Mouse (Mus musculus) cerebellum, adult 18-20 months (tissue): ENCODE results near the gene Dis3l.
"Not testable (repeated sequence)": the region's sequence is repeated elsewhere in the genome, so short reads cannot be mapped to it uniquely, and the experiment has no call there.

Source experiments
- DNase-seq, 2 experiments: peaks; one replicate each; pipeline ENCODE4 v3.0.0; 2021

Dis3l gene

DNA sequence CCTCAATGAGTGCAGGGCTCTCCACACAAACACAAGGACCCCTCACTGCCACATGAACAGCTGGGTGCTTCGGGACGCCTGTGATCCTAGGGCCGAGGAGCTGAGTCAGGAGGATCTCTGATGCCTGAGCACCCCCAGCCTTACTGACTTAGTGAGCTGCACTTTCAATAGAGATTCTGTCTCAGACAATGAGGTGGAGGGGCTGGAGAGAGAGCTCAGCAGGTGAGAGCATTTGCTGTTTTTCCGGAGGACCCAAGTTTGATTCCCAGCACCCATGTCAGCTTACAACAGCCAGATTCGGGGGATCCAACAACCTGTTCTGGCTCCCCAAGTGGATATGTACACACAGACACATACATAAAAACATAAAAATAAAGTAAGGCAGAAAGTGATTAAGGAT, 24.1 kb downstream of the Dis3l start:
- DNase-seq, result no peak

DNA sequence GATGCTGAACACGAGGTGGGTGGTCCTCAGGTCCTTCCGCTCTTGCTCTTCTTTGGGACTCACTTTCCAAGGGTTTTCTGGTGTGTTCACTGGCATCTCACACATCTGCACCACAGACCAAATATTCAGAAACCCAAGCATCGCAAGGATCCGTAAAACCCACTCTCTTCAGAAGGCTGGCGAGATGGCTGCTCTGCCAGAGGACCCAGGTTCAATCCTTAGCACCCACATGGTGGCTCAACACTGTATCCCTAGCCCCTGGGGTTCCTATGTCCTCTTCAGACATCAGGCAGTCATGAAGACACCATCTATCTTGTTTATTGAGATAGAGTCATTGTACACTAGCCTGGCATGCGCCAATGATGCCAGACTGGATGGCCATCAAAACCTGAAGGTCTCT, 26.4 kb downstream of the Dis3l start:
- no peak for DNase-seq

DNA sequence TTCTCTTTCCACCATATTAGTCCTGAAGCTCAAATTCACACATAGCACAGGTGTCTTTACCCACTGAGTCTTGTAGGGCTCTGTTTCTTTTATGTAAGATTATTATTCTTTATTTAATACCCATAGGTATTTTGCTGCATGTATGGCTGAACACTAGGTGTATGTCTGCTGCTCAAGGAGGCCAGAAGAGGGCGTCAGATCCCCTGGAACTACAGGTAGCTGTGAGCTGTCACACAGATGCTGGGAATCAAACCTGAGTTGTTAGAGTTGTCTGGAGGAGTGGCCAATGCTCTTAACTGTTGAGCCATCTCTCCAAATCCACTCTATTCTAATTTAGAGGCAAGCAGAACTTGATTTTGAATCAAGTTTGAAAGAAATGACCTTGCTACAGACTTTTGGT, 29.0 kb downstream of the Dis3l start:
- peak; percentile 13 to 20 for DNase-seq

- DNase-seq, result no peak
Measured at GRCm38 (mm10) chr9:64310996-64311785, 29.9 kb downstream of the Dis3l start.

DNA sequence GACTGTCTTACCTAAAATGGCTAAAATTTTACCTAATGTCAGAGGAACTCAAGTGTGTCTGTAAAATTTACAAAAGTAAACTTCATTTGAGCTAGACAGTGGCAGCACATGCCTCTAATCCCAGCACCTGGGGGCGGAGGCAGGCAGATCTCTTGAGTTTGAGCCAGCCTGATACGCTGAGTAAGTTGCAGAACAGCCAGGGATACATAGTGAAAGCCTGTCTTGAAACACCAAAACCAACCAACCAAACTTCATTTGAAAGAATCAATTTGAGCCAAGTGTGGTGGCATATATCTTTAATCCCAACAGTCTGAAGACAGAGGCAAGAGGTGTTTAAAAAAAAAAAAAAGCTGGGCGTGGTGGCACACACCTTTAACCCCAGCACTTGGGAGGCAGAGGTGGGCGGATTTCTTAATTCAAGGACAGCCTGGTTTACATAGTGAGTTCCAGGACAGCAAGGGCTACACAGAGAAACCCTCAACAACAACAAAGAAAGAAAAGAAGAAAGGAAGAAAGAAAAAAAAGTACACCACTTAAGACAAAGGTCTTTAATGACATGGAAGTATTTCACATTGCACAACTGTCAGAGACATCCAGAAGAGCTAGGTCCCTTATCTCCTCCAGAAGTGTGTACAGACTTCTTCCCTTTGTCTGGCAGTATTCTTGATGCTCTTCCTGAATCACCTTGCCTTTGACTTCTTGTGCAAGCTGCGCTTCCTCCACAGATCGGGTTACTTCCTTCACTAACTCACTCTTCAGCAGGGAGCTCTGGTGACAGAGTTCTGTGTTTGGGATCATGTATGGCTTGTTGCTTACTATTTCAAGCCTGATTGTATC, 34.4 kb downstream of the Dis3l start:
- no peak for DNase-seq

GRCm38 (mm10) chr9:64303086-64303485, 38.0 kb downstream of the Dis3l start:
- DNase-seq, result not testable (repeated sequence)

DNA sequence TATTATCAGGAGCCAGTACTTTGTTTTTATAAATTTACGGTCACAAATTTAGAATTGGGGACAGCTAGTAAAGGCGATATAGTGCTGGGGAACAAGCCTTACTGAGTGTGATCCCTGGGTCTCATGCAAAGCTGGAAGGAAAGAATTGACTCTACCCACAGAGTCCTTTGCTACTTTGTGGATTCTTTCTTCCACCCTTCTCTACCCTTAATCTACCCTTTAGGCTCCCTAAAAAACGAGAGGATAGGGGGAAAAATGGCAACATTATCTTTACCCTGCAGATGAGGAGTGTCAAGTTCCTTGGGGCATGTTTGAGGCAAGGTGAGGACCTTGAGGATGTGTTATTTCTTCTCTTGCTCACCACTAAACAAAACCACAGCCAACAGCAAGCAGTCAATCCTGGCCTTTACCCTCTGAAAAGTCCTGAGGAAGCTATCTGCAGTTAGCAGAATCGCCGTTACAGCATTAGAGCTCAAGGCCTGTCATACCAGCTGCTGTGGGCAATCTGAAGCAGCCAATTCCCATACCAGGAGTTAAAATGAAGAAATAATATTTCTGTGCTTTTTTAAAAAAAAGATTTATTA, 58.6 kb downstream of the Dis3l start:
- no peak for DNase-seq

DNA sequence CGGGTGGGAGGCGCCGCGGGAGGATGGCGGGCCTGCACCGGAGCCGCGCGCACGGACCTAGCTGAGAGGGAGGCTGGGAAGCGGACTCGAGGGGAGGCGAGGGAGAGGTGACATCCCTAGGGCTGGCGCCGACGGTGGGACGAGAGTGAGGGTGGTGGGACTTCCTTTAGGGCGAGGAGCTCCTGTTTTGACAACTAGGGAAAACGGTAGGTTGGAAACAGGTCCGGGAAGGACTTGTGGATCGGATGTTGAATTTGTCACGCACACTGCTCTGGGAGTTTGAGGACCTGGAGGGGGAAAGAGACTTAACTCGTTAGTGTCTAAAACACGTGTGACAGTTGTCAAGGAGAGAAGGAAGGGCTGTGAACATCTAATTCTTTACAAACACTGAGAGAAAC, 59.3 kb downstream of the Dis3l start:
- DNase-seq, result no peak

DNA sequence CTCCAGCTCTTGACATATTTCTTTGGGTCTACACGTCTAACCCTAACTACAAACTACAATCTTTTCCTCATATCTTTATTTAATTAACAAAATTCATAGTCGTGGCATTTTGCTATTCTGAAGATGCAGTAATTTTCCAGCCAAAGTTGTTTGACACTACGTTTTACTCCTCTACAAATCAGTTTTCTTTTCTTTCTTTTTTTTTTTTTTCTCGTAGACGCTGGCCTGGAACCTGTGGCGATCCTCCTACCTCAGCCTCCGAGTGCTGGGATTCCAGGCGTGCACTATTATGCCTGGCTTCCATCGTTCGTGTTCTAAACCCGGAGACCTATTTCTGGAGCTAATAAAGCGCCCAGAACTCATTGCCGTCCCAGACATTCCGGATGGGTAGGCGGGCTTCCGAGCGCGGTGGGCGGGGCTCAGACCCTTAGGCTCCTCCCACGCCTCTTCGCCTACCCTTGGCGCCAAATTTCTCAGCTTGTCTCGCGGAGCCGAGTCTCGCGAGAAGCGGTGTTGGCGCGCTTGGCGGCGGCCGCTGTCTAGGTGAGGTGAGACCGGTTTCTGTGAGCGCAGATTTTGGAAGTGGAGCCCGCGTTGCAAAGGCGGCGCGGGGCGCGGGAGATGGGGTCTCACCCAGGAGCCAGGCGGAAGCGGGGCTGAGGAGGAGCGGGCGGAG, 59.8 kb downstream of the Dis3l start, which contains the start of gene Tipin:
Gene Tipin, plus strand, starts transcription at position 477 of the 676 bp plus-strand sequence.
- DNase-seq, result peak; percentile 93 to 96

GRCm38 (mm10) chr9:64278665-64279310, 62.3 kb downstream of the Dis3l start:
- DNase-seq, result no peak

- DNase-seq, result peak; percentile 70 to 76
Measured at GRCm38 (mm10) chr9:64277706-64278105, 63.4 kb downstream of the Dis3l start.

GRCm38 (mm10) chr9:64274919-64275318, 66.2 kb downstream of the Dis3l start:
- no peak for DNase-seq

GRCm38 (mm10) chr9:64274291-64274690, 66.8 kb downstream of the Dis3l start:
- no peak for DNase-seq

DNA sequence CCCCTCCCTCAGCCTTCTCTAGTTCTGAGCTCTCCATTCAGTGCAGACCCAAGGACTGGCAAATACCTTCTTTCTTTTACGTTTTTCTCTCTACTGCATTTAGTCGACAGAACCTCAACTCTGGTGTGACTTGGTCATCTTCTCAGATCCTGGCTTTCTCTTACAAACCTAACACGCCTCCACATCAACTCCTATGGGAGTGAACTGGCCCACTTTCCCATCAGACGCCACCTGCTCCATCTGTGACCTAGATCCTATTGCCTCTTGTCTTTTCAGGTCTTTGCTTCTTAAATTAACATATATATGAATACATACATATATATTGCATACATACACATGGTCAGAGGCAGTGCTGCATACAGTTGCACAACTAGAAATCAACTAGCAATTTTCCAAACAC, 67.3 kb downstream of the Dis3l start:
- DNase-seq, result peak; percentile 13 to 25

DNA sequence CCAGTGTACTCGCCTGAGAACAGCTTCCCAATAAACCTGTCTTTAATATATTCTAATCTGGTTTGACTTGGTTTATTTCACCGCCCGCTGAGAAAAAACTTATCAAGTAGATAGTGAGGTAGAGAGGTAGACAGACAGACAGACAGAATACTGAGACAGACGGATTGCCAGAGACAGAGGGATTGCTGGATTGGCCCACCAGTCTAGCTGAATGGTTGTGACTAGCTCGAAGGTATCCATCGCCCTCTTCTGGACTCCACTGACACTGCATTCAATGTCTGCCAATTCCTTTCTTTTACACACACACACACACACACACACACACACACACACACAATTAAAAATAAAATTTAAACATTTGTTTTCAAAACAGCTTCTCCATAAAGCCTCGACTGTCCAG, 68.5 kb downstream of the Dis3l start:
- peak; percentile 33 to 35 for DNase-seq

DNA sequence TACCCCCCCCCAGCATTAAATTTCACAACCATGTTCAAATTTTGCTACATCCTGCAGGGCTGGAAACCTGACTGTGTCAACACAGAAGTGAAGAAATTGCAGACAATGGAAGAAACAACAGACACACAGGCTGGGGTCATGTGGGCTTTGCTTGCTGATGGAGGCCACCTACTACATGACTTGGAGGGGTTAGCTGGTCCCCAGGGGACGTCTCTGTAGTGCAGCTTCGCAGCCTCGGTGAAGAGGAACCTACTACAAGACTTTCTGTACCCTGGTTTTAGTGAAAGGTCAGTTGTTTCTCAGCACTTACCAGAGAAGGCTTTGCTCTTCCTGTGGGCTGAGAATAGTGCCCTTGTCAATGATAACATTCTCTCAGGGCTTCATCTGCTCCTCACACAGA, 69.8 kb downstream of the Dis3l start:
- no peak for DNase-seq

GRCm38 (mm10) chr9:64268836-64269235, 72.3 kb downstream of the Dis3l start:
- DNase-seq, result not testable (repeated sequence)

GRCm38 (mm10) chr9:64268196-64268595, 72.9 kb downstream of the Dis3l start:
- DNase-seq, result no peak

- DNase-seq, result no peak
Measured at GRCm38 (mm10) chr9:64267231-64267630, 73.9 kb downstream of the Dis3l start.

- no peak for DNase-seq
Measured at GRCm38 (mm10) chr9:64264813-64265212, 76.3 kb downstream of the Dis3l start.

- no peak for DNase-seq
Measured at GRCm38 (mm10) chr9:64261023-64261422, 80.1 kb downstream of the Dis3l start.

GRCm38 (mm10) chr9:64259906-64260305, 81.2 kb downstream of the Dis3l start:
- DNase-seq, result no peak
